Mouse (Mus musculus) cerebellum, adult 11 months (tissue): Measurements from ENCODE around the gene A030005K14Rik.

Source experiments
- DNase-seq: peaks from one replicate; pipeline ENCODE4 v3.0.0; 2022

The A030005K14Rik gene

DNA sequence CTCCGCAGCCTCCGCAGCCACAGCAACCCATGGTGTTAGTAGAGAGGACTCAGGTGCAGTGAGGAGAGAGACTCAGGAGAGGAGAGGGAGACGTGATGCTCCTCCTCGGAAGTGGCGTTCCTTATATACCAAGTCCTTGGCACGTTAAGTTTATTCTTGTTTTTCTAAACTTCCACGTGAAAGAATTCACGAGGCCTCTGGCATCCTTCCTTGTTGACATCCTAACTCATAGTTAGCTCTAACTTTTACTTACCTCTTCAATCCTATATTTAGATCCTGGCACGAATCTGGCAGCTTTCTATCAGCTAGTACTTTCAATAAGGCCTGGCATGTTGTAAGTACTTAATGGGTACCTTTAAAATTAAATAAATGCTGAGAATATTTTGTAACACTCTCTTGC, at the start of gene A030005K14Rik:
TSS of gene A030005K14Rik (minus strand) at position 101 of the 400 bp plus-strand sequence.
- DNase-seq, result no peak

DNA sequence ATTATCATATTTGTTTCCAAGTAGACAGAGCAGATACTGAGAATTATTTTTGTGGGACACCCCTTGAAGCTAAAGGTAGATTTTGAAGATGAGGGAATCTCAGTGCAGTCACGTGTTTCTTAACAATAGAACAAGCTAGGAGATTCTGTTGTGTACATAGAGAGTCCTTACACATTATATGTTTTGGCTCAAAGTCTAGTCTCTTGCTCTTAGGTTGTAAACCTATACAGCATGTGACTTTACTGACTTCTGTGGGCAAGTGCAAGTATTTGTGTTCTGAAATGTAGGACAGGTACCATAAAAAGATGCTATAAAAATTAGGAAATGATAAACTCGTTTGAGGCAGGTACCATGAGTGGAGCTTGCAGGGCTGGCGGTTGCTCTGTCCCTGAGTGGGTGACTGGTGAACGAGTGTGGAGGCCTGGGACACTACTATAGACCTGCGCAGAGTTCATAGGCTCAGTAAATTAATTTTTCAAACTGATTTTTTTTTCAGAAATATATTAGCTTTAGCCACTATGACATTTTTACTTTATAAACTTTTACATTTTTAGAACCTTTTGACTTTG, 48.3 kb upstream of the A030005K14Rik start:
- DNase-seq, result no peak

DNA sequence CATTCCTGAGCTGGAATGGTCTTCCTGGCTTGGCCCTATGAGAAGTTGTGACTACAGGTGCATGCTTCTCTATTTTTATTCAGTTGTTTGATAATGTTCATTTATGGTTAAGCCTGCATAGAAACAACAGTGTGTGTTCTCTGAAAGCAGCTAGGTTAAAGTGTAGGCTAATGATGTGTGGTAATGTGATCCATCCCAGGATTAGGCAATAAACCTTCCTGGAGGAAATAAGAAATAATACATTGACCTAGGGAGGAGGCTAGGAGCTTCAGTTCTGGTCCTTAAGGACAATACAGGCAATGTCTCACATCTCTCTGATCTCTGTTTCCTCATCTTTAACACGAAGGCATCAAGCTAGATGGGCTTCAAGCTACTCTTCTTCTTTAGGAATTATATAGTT, 46.3 kb upstream of the A030005K14Rik start:
- no peak for DNase-seq

DNA sequence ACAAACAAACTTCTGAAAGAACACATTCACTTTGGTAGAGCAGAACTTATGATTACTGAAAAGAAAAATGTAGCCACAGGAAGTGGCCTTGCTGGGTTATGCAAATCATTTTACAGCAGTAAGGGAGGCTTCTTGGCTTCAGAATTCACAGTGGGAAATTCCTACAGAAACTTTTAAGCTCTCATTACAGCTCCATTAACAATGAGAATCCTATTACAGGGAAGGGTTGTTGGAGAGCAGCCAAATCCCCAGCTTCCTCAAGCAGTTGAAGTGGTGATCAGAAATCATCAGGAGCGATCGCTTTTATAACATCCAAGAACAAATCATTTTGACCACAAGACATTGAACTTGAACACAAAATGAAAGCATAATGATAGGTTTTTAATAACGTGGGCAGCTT, 42.7 kb upstream of the A030005K14Rik start:
- DNase-seq, result no peak

DNA sequence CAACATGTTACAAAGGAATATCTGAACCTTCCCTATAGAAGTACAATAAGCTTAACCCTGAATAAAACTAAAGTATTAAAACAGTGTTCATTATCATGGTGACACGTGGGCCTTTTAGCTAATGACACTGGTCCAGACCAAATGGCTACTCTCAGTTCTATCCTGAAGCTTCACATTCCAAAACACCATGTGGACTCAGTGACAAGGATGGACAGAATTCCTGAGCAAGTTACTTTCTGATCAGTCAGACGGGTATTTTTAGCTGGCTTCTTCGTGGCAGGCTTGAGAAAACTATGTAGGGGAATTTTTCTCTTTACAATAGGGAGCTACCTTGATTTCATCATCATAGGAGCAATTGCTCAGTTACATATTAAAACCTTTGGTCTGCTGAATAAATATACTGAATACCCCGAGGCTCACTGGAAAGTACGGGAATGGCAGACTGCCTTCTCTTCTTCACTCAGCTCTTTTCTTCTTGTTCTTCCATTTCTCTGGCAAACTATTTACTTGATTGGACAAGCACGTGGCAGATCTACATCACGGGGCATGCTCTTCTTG, 40.5 kb upstream of the A030005K14Rik start:
- DNase-seq, result no peak

DNA sequence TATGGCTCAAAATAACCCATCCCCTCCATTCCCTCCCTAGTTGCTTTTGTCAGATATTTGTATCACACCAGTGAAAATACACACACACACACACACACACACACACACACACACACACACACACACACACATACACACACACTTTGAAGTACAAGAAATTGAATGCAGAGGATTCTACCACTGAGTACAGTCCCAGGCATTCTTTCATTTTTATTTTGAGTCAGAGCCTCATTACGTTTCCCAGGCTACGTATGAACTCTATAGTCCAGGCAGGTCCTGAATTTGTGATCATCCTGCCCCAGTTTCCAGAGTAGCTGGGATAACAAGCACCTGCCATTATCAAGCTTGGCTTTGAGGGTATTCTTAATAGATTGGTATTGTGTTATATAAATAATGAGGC, 40.0 kb upstream of the A030005K14Rik start:
- no peak for DNase-seq

DNA sequence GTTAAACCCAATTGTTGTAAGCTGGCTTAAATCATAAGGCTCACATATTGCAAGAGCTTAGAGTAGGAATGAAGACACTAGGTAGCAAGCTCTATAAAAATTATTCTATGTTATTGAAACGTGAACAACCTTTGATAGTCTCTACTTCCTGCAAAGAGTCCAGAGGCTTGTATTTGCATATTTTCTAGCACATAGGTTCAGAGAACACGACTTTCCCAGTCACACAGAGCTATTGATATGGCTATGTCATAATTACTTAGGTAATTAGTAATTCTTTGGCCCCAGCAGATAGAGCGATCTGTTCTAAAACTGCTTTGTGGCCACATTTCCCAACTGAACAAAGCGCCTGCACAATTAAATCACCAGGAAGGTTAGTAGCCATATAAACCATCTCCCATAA, 37.8 kb upstream of the A030005K14Rik start:
- no peak for DNase-seq

DNA sequence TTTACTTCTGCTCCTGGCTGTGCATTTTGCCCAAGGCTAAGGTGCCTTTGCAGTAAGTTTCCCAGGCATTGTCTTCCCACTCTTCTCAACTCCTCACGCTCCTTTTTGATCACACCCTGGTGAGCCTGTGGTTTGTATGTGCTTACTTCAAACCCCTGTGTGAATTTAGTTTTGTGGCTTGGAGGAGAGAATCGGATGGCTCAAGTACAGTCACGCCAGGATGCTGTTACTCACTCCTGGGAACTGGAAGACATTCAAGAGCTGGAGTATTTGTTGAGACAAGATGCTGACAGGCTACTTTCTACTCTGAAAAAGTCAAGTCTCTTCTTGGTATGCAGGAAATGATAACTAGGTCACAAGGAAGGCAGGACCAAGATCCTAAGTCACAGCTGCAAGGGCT, 32.1 kb upstream of the A030005K14Rik start:
- no peak for DNase-seq

DNA sequence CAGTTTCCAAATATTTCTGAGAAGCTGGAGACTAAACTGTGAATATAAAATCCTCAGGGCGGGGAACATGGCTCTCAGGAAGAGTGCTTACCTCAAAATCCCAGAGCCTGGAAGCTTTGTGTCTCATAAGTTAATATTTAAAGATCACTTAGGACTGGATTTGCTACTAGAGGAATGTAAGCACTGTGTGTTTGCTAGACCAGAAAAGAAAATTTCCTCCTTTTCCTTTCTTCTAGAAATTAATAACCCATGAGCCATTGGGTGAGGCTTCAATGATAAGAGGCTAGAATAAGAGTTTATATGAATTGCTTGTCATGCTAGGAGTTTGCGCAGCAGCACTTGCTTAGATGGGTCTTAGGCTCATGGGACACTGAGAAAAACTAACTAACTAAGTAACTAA, 25.6 kb upstream of the A030005K14Rik start:
- no peak for DNase-seq

DNA sequence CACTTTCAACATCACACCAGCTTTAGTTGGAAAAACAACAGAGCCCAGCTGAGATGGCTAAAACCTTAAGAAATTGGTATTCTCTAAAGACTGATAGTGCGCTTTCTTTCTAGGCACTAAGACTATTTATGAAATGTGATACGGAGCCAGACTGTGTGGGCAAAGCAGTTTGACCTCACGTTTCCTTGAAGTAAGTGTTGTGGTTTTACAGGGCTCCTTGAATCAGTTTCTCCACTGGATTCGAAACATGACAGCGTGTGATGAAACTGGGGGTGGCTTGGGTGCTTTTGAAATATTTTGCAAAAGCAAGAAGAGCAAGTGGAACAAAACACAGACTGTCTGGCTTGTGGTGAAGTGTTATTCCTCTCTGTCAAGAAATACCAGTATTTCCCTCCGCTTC, 17.8 kb upstream of the A030005K14Rik start:
- no peak for DNase-seq

DNA sequence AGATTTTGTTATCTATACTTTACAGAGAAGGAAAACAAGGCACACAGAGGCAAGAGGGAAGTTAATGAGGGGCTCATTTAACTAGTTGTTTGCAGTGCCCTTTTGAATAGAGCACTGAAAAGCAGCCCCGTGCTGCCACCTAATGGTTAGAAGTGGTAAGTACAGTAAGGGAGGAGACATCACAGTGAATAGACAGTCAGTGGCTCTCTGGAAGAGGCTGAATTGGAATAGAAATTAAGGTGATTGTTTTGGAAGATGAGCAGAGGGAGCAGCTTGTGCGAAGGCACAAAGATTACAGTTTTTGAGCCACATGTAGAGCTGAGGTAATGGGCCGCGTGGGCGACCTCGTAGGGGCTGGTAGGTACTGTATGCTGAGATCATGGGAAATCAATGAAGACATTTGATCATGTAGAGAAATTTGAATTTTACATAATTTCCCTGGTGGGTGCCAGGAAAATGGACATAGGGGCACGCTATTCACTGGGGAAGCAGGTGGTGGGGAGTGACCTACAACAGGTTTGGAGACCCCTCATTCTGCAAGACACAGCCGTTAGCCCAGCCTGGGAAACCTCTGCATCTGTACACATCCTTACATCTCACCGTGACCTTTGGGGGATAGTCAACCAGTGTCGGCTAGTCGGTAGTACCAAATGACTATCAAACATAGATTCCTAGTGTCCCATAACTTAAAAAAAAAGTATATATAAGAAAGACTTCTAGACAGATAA, 17.2 kb upstream of the A030005K14Rik start:
- no peak for DNase-seq

DNA sequence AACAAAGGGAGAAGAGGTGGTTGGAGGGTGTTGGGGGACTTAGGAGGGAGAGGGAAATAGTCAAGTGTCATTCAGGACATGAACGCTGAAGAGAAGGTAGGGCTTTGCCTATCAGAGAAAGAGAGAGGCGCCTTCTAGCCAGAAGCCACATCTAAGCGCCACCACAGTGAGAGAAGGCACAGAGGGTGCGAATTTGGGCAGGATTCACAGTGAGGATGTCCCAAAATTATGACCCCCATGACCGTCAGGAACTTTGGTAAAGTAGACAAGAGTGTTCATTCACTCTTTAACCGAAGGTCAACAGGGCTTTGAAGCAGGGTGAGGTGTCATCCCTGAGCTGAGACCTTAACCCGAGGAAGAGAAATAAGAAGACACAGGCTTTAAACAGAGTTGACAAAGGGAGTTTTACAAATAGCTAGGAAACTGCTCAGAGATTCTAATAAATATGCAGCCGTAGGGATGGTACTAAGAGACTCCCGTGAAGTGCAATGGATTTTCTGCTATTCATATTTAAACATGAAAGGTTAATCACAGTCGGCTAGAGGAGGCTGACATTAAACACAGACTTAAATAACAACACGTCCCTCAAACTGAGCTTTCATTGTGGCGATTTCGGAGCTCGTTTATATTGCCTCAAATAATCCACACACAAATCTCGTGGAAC, 16.5 kb upstream of the A030005K14Rik start:
- no peak for DNase-seq

DNA sequence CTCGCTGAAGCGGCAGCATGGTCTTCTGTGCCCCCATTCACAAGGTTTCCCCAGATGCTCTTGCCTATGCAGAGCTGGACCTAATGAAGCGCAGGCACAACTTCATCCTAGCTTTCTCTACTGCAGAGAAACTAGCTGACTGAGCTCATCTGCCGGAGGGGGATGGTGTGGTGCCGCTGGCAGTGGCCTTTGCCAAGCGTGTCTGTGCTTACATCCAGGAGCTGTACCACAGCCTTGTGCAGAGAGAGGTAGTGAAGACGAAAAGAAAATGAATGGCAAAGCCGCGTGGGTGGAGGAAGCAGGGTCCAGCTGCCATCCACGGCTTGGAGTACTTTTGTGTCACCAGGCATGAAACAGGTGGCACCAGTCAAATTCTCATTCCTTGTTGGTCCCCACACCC, 8.0 kb upstream of the A030005K14Rik start:
- DNase-seq, result no peak

DNA sequence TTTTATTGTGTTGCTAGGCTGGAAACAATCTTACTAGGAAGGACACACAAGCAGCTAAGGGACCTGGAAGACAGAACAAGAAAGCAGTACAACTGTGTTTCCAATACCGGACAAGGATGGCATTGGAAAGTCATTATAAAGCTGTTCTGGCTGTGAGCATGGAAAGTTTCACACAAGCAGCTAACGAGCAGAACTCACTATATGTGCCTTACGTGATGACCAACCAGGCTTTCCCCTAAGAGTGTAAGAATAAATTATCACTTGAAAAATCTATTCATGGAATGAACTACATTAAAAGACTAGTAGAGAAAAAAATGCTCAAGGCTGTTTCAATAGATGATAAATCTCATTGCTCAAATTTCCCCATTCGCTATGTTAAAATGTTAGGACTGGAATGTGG, 7.4 kb upstream of the A030005K14Rik start:
- DNase-seq, result no peak

DNA sequence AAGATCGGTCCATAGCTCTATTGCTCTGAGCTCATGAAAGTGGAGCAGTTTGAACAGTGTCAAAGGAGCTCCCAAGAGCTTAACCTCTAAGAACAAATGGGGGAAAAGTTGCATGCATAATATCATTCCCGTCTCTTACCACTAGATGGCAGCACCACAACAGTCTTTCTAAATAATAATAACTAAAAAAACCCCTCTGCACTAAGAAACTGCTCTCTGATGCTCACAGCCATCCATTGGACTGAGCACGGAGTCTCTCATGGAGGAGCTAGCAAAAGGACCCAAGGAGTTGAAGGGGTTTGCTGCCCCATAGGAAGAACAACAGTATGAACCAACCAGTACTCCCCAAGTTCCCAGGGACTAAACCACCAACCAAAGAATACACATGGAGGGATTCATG, 5.7 kb upstream of the A030005K14Rik start:
- DNase-seq, result no peak

DNA sequence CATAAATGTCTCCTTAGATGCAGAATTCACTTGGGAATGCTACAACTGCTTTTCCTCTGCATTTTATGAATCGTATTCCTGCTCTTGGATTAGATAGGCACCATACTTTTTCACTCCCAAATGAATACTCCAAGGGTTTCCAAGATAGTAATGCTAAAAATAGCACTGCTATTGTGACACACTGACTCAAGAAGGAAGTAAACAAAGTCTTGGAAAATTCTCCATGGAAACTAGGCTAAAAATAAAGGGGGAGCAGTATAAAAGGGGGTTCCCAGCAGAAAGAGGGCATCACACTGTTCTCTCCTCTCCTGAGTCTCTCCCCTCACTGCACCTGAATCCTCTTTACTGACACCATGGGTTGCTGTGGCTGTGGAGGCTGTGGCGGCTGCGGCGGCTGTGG, 1.5 kb upstream of the A030005K14Rik start, which contains the start of gene Krtap28-13:
TSS of gene Krtap28-13 (plus strand) at position 288 of the 400 bp plus-strand sequence.
- DNase-seq, result no peak

DNA sequence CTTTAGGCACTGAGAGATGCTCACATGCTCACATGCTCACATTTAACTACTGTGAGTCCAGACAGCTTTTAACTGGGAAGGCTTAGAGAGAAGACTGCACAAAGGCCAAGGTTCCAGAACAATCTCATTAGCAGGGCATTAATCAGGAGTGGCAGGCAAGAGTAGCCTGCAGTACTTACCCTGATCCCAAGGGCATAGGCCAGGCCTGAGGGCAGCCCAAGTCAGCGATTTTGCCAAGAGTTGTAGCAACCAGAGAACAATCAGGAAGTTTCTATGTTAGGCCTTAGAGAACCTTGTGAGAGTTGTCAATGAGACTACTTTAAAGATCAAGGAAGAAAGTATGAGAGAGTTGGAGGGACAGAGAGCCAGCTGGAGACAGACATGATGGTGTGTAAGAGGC, 697 bp downstream of the A030005K14Rik start:
- no peak for DNase-seq

DNA sequence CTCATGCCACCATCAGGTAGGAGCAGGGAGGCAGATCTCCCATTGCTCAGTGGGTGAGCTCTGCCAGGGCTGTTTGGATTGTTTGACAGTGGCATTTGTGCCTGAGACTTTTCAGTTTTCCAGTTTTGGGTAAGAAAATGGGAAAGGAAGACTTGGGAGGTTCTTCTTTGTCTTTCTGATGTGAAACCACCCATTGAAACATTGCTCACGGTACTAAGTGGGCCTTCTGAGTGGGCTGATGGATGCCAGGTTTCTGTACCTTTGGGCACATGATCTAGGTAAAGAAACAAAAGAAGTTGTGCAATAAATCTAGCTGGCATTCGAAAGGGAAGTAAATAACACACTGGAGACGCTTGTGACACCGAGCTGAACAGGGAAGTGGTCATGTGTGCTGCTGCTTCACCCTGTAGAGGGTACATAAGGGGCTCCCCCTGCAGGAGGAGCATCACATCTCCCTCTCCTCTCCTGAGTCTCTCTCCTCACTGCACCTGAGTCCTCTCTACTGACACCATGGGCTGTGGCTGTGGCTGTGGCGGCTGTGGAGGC, 14.2 kb downstream of the A030005K14Rik start, which contains the start of gene Gm47969:
TSS of gene Gm47969 (plus strand) at position 51 of the 546 bp plus-strand sequence.
- no peak for DNase-seq

DNA sequence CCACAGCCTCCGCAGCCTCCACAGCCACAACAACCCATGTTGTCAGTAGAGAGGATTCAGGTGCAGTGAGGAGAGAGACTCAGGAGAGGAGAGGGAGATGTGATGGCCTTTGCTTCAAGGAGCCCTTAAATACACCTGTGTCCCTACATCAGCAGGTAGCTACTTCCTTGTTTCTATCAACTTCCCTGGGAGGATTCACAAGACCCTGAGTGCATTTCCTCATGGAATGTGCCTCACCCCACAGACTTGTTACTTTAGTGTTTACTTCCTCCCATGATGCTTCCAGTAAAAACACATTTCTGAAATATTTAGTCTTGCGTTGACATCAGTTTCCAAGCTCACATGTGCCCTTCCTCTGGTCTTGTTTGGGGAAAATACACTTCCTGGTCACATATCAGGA, 16.8 kb downstream of the A030005K14Rik start, which contains the start of gene Krtap28-10:
TSS of gene Krtap28-10 (minus strand) at position 101 of the 400 bp plus-strand sequence.
- DNase-seq, result no peak

DNA sequence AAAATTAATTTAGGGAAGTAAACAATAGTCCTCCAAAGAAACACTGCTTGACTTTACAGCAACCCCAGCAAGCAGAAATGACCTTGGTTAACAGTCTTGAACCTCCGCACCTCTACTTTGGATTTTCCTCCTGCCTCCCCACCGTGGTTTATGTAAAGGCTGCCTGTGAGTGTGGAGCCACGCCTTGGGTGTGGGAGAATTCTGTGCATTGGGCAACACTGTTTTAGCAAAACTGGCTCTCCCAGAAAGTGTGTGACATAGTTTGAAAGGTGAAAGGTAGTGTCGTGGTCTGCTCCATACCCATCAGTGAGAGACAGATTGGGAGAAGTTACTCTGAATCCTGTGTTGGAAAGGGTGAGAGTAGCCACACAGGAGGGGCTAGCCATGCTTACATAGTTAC, 20.1 kb downstream of the A030005K14Rik start:
- DNase-seq, result no peak

DNA sequence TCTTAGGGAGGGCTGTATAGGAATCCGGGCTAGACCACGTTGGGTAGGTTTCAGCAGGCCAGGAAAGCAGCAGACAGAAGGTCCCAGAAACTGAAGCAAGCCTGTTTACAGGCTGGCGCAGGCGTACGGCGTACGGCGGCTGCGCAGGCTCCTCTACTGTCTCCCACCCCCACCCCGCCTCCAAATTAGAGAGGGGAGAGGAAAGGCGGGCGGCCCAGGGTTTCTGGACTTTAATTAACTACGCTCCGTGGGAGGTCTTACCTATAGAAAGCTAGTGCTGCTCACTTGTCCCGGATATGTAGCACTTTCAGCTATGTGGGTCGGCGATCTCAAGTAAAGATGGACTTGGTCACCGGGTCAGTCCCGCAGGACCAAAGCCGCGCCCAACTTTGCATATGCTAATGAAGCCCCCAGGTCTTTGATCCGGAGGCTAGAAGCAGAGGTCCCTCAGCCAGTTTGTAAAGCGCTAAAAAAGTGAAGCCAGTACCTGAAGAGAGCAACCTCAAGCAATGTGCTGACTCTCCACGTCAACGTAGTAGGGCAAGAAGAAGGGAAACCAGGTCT, 21.0 kb downstream of the A030005K14Rik start, which contains the start of gene Slc19a3:
TSS of gene Slc19a3 (minus strand) at position 340 of the 564 bp plus-strand sequence.
- peak; percentile 5 for DNase-seq

DNA sequence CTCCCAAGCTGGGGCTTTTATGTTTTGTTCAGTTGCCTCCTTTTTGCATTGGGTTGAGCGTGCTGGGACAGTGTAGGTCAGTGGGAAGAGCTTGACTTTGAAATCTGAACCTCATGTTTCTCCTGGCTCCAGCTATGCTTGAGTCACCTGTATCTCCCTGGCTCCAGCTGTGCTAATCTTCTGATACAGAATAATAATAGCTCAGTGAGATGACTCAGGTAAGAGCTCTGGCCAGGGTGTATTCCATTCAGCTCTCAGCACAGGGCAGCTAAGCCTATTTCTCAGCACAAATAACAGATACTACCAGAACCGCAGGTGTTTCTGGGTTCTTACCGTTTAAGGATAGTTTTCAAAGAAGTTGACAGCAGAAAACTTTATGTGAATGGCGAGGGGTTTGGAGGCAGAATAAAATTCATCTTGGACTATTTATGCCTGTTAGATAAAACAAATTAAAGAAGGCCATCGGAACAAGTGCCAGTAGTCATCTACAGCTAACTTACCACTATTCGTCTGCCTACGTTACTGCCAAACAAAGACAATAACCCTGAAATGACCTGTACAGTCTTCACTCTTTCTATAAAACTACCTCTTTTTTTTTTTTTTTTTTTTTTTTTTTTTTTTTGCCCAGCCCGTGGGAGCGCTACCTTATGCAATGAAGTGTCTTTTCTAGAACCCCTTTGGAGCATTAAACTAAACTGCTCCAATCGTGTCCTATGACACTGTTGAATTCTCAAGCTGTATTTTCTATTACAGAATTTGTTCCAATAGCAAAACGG, 22.1 kb downstream of the A030005K14Rik start:
- DNase-seq, result no peak
